Mouse (Mus musculus): ENCODE results near the gene Eif3i.

DNA sequence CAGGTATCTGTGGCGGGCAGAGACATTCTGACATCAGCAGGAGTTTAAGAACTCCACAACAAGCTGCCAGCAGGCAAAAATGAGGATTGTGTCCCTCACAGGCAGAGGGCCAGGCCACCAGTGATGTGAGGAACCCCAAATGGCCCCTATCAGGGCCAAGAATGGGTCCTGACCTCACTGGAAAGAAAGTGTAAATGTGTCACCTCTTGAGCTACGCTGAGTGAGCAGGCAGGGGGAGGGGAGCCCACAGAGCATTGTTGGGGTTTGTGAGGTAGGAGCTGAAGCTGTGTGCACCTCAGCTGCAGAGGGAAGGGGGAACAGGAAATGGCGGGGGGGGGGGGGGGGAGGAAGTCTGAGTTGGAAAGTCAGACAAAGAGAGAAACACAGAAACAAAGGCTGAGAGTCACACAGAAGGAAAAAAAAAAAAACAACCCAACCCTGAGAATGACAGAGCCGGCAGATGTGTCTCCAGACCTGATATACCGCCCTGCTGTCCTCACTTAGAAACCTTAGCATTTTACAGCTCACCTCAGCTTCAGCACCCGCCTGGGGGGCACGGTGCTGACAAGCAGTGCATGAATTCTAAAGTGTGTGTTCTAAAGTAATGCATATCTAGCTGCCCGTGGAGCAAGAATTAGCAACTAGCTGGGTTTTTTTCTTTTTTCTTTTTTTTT is 25.1 kb downstream of the Eif3i start:
- no peak for TF ChIP-seq POLR2A (IDR thresholded peaks at IDR 0.05; ENCODE audit: borderline replicate concordance, extremely low read depth, insufficient read depth, insufficient read length, poor library complexity, severe bottlenecking)
- no peak for TF ChIP-seq CTCF (IDR thresholded peaks at IDR 0.05; ENCODE audit: borderline replicate concordance, extremely low read depth, insufficient read depth, insufficient read length)

Data from brain, embryonic 14.5 days (tissue).